Mouse (Mus musculus): ENCODE data around the gene Tmem273. TPM values are rescaled to one million over a fixed set of nuclear protein-coding genes. Genes with fewer than 3 reads are reported as not detected.

The Tmem273 gene
- total RNA-seq (2014; rRNA removed) (0.31 TPM in 1 of 2 replicates, not detected in the other), polyA plus RNA-seq (2015; fragmentation: Nextera tagmentation; extraction: Ambion mirVana) (0.13 and 0.28 TPM in 2 replicates)

- Histone ChIP-seq H3K9me3 (ENCODE audit: low read length) (no peaks in the 10 kb centered on the region), H3K27me3 (ENCODE audit: insufficient read depth, low read length) (no peaks in the 10 kb centered on the region), H3K9ac (no peak within 1 kb of the TSS), H3K4me3 (ENCODE audit: low read depth, low read length) (no peak within 1 kb of the TSS), H3K27ac (ENCODE audit: low read depth, low read length) (no peak within 1 kb of the TSS), H3K4me2 (ENCODE audit: low read depth) (no peak within 1 kb of the TSS), H3K4me1 (ENCODE audit: insufficient read depth) (no peaks in the 10 kb centered on the region), H3K36me3 (ENCODE audit: insufficient read depth) (no peaks in the 10 kb centered on the region)
- DNase-seq (no peak), ATAC-seq (no peak)
- 62% methylated on average over 3 of the region's 3 CpGs for WGBS
- no peak for TF ChIP-seq CTCF (IDR thresholded peaks at IDR 0.05; ENCODE audit: low read depth)
Observed at GRCm38 (mm10) chr14:32785556-32786130, at the start of gene Tmem273. Gene Tmem273 (plus strand): TSS chr14:32785963.

- ATAC-seq = no peak
- no peak overlapping the region for H3K9ac ChIP-seq
Observed at GRCm38 (mm10) chr14:32736561-32736960, 49.2 kb upstream of the Tmem273 start.

GRCm38 (mm10) chr14:32738586-32738985 lies 47.2 kb upstream of the Tmem273 start:
- H3K9me3 ChIP-seq (ENCODE audit: low read length) = 0 out of 2 replicates have a peak, but pooled peaks cover 11% of the 10 kb centered on the region
- 79% methylated on average over 5 of the region's 5 CpGs for WGBS
- no peak overlapping the region for H3K9ac ChIP-seq
- no peak overlapping the region for H3K27ac ChIP-seq (ENCODE audit: low read depth, low read length)
- H3K4me2 ChIP-seq (ENCODE audit: low read depth) = no peak overlapping the region
- H3K27me3 ChIP-seq (ENCODE audit: insufficient read depth, low read length) = no peaks in the 10 kb centered on the region
- ATAC-seq (no peak), DNase-seq (no peak)
- no peak overlapping the region for H3K4me3 ChIP-seq (ENCODE audit: low read depth, low read length)
- H3K4me1 ChIP-seq (ENCODE audit: insufficient read depth) = no peaks in the 10 kb centered on the region
- TF ChIP-seq CTCF (IDR thresholded peaks at IDR 0.05; ENCODE audit: low read depth) = no peak
- H3K36me3 ChIP-seq (ENCODE audit: insufficient read depth) = no peaks in the 10 kb centered on the region

More at GRCm38 (mm10) chr14:32736561-32736960, 49.2 kb upstream of the Tmem273 start:
- DNase-seq = no peak
- Histone ChIP-seq H3K9me3 (ENCODE audit: low read length) (0 out of 2 replicates have a peak, but pooled peaks cover 11% of the 10 kb centered on the region), H3K36me3 (ENCODE audit: insufficient read depth) (no peaks in the 10 kb centered on the region), H3K27ac (ENCODE audit: low read depth, low read length) (no peak overlapping the region), H3K4me1 (ENCODE audit: insufficient read depth) (no peaks in the 10 kb centered on the region), H3K4me2 (ENCODE audit: low read depth) (no peak overlapping the region), H3K4me3 (ENCODE audit: low read depth, low read length) (no peak overlapping the region), H3K27me3 (ENCODE audit: insufficient read depth, low read length) (no peaks in the 10 kb centered on the region)
- no peak for TF ChIP-seq CTCF (IDR thresholded peaks at IDR 0.05; ENCODE audit: low read depth)
- WGBS = 83% methylated on average over 6 of the region's 6 CpGs

GRCm38 (mm10) chr14:32748519-32748918 lies 37.2 kb upstream of the Tmem273 start:
- Histone ChIP-seq H3K27me3 (ENCODE audit: insufficient read depth, low read length) (no peaks in the 10 kb centered on the region), H3K9ac (no peak overlapping the region), H3K27ac (ENCODE audit: low read depth, low read length) (no peak overlapping the region), H3K9me3 (ENCODE audit: low read length) (no peaks in the 10 kb centered on the region), H3K36me3 (ENCODE audit: insufficient read depth) (no peaks in the 10 kb centered on the region), H3K4me1 (ENCODE audit: insufficient read depth) (no peaks in the 10 kb centered on the region), H3K4me2 (ENCODE audit: low read depth) (no peak overlapping the region), H3K4me3 (ENCODE audit: low read depth, low read length) (no peak overlapping the region)
- 77% methylated on average over 6 of the region's 6 CpGs for WGBS
- DNase-seq (no peak), ATAC-seq (no peak)
- TF ChIP-seq CTCF (IDR thresholded peaks at IDR 0.05; ENCODE audit: low read depth) = no peak

- Histone ChIP-seq H3K4me1 (ENCODE audit: insufficient read depth) (no peaks in the 10 kb centered on the region), H3K9ac (no peak overlapping the region), H3K4me2 (ENCODE audit: low read depth) (no peak overlapping the region), H3K27me3 (ENCODE audit: insufficient read depth, low read length) (no peaks in the 10 kb centered on the region), H3K9me3 (ENCODE audit: low read length) (no peaks in the 10 kb centered on the region), H3K4me3 (ENCODE audit: low read depth, low read length) (no peak overlapping the region), H3K36me3 (ENCODE audit: insufficient read depth) (no peaks in the 10 kb centered on the region), H3K27ac (ENCODE audit: low read depth, low read length) (no peak overlapping the region)
- no peak for ATAC-seq
- no peak for DNase-seq
- no peak for TF ChIP-seq CTCF (IDR thresholded peaks at IDR 0.05; ENCODE audit: low read depth)
- WGBS = 90% methylated on average over 6 of the region's 6 CpGs
Observed at GRCm38 (mm10) chr14:32750727-32751126, 35.0 kb upstream of the Tmem273 start.

GRCm38 (mm10) chr14:32754286-32754685 lies 31.5 kb upstream of the Tmem273 start:
- 63% methylated on average over 1 of the region's 1 CpGs for WGBS
- no peak for TF ChIP-seq CTCF (IDR thresholded peaks at IDR 0.05; ENCODE audit: low read depth)
- ATAC-seq (no peak), DNase-seq (no peak)
- no peak overlapping the region for H3K4me2 ChIP-seq (ENCODE audit: low read depth)
- no peaks in the 10 kb centered on the region for H3K4me1 ChIP-seq (ENCODE audit: insufficient read depth)
- H3K36me3 ChIP-seq (ENCODE audit: insufficient read depth) = no peaks in the 10 kb centered on the region
- H3K9me3 ChIP-seq (ENCODE audit: low read length) = no peaks in the 10 kb centered on the region
- H3K27ac ChIP-seq (ENCODE audit: low read depth, low read length) = no peak overlapping the region
- H3K4me3 ChIP-seq (ENCODE audit: low read depth, low read length) = no peak overlapping the region
- H3K9ac ChIP-seq = no peak overlapping the region
- H3K27me3 ChIP-seq (ENCODE audit: insufficient read depth, low read length) = no peaks in the 10 kb centered on the region

- no peaks in the 10 kb centered on the region for H3K4me1 ChIP-seq (ENCODE audit: insufficient read depth)
- no peaks in the 10 kb centered on the region for H3K36me3 ChIP-seq (ENCODE audit: insufficient read depth)
- H3K9ac ChIP-seq = no peak overlapping the region
- H3K4me2 ChIP-seq (ENCODE audit: low read depth) = no peak overlapping the region
- H3K27ac ChIP-seq (ENCODE audit: low read depth, low read length) = no peak overlapping the region
- DNase-seq (no peak), ATAC-seq (no peak)
- 80% methylated on average over 1 of the region's 1 CpGs for WGBS
- no peak for TF ChIP-seq CTCF (IDR thresholded peaks at IDR 0.05; ENCODE audit: low read depth)
- H3K4me3 ChIP-seq (ENCODE audit: low read depth, low read length) = no peak overlapping the region
- H3K9me3 ChIP-seq (ENCODE audit: low read length) = no peaks in the 10 kb centered on the region
- no peaks in the 10 kb centered on the region for H3K27me3 ChIP-seq (ENCODE audit: insufficient read depth, low read length)
Observed at GRCm38 (mm10) chr14:32762177-32762576, 23.6 kb upstream of the Tmem273 start.

Data from forebrain, postnatal 0 days (tissue).